Mouse (Mus musculus): ENCODE results near the gene Psd4.

DNA sequence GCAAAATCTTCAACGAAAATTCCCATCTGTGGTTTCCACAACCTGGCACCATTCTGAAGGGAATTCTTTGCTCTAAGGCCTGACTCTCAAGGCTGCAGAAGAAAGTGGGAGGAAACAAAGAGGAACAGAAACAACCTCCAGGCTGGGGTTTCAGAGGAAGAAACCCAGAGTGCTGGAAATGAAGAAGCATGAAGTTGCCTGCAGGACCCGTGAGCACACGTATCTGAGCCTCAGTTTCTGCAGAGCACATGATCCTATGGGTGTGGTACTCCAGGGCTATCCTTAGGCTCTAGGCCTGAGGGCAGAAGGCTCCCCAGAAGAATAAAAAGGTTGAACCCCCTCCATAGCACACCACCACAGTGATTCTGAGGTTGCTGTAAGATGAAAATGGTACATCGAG is 89.5 kb downstream of the Psd4 start:
- no peak for TF ChIP-seq POLR2A (IDR thresholded peaks at IDR 0.05; ENCODE audit: borderline replicate concordance, insufficient read depth, low read length)
- TF ChIP-seq CTCF (IDR thresholded peaks at IDR 0.05; ENCODE audit: borderline replicate concordance, insufficient read depth, low read depth, low read length) = no peak
